Mouse (Mus musculus) heart, adult 2 months (tissue): ENCODE measurements around the gene Golga3.

Experiments
- CTCF ChIP-seq: fragments of 200-600 bp; IDR thresholded peaks from 2 replicates; pipeline ENCODE4 v1.8.1; 2022; ENCODE audit warnings: antibody characterized with exemption, mild to moderate bottlenecking, moderate library complexity
- EP300 ChIP-seq: fragments of 200-500 bp; IDR thresholded peaks from 2 replicates; pipeline ENCODE4 v1.6.1; 2011; ENCODE audit warnings: low read depth, low read length, control low read depth; ENCODE audit not compliant: insufficient read depth
- POLR2A ChIP-seq: fragments of 200-500 bp; IDR thresholded peaks from 2 replicates; pipeline ENCODE4 v1.6.1; 2011; ENCODE audit warnings: mild to moderate bottlenecking, low read depth, low read length, control low read depth; ENCODE audit not compliant: insufficient read depth

DNA sequence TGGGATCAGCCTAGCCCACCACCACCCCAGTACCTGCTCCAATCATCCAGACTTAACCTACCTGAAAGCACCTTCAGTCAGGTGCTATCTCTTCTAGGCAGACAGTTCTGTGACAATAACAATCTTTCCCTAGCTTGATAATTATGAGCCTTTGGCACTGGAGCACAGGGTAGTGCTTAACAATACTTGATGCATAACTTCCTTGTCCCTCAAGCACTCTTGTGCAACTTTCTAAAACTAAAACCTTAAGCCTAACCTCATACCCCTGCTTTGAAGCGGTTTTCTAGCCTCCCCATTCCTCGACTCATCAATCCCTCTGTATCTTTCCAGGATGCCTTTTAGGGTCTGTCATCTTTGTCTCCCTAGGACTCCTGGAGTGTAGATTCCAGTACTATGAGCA is 98.3 kb downstream of the Golga3 start:
- TF ChIP-seq CTCF (no peak), POLR2A (no peak), EP300 (no peak)
